19 mouse cellular contexts compared by ENCODE assay signal in genomic region chr15:81470735-81471134, GRCm38 (mm10).
"Had no signal": no experiment of that assay in that cellular context is flagged by ENCODE, and none has a peak within 500 bp of the region (broad histone marks: within the 10 kb centered on the region; RNA-seq: fewer than 3 reads in every experiment).

No protein-coding gene starts in this region.

- DNase-seq: lung, embryonic 14.5 days; lung, postnatal 10 days; lung, postnatal 4 days; midbrain, embryonic 14.5 days; retina, postnatal 1 day; right cerebral cortex, adult 18-20 months; right cerebral cortex, postnatal 25 days; right cerebral cortex, postnatal 4 days; thymus, adult 2 months; thymus, postnatal 25 days; thymus, postnatal 4 days had no signal

- H3K27me3 ChIP-seq: midbrain, embryonic 12.5 days; neural tube, embryonic 13.5 days; neural tube, embryonic 15.5 days; stomach, embryonic 15.5 days had no signal

- H3K9ac ChIP-seq: lung, embryonic 14.5 days; midbrain, embryonic 12.5 days; neural tube, embryonic 13.5 days; neural tube, embryonic 15.5 days; stomach, embryonic 15.5 days had no signal

- H3K4me2 ChIP-seq: lung, embryonic 14.5 days; midbrain, embryonic 12.5 days; neural tube, embryonic 13.5 days; neural tube, embryonic 15.5 days; stomach, embryonic 15.5 days had no signal

- ATAC-seq: midbrain, embryonic 16.5 days had no signal

- H3K9me3 ChIP-seq: midbrain, embryonic 10.5 days; midbrain, embryonic 12.5 days; neural tube, embryonic 13.5 days; neural tube, embryonic 15.5 days; stomach, embryonic 15.5 days had no signal

- H3K27ac ChIP-seq: midbrain, embryonic 10.5 days; midbrain, embryonic 12.5 days; neural tube, embryonic 13.5 days; neural tube, embryonic 15.5 days; stomach, embryonic 15.5 days; stomach, postnatal 0 days had no signal

- H3K4me3 ChIP-seq: midbrain, embryonic 10.5 days; midbrain, embryonic 12.5 days; myocyte; neural tube, embryonic 13.5 days; neural tube, embryonic 15.5 days; stomach, embryonic 15.5 days had no signal
